Mouse (Mus musculus) liver, embryonic 15.5 days (tissue): Measurements from ENCODE around the gene Utrn. TPM values are rescaled to one million over a fixed set of nuclear protein-coding genes. Genes with fewer than 3 reads are reported as not detected.

Experiments
- ATAC-seq: fragments of 200-750 bp; cut with Nextera tagmentation; 2 replicates; pipeline ENCODE4 v1.8.0; 2017; ENCODE audit warnings: moderate number of reproducible peaks, mild to moderate bottlenecking, moderate library complexity; ENCODE audit not compliant: insufficient read depth
- H3K27ac ChIP-seq: fragments of 300-500 bp; sonication (generic); replicated peaks from 2 replicates; pipeline ENCODE4 v1.5.1; 2015; ENCODE audit warnings: mild to moderate bottlenecking, inconsistent platforms
- H3K27me3 ChIP-seq: fragments of 300-500 bp; sonication (generic); 2 replicates; pipeline ENCODE4 v1.6.1; 2015; ENCODE audit warnings: mild to moderate bottlenecking, inconsistent platforms
- H3K36me3 ChIP-seq: fragments of 300-500 bp; sonication (generic); replicated peaks from 2 replicates; pipeline ENCODE4 v1.6.1; 2015; ENCODE audit warnings: moderate library complexity, mild to moderate bottlenecking, inconsistent platforms
- H3K4me1 ChIP-seq: fragments of 300-500 bp; sonication (generic); replicated peaks from 2 replicates; pipeline ENCODE4 v1.6.1; 2015; ENCODE audit warnings: inconsistent platforms
- H3K4me2 ChIP-seq: fragments of 300-500 bp; sonication (generic); 2 replicates; pipeline ENCODE4 v1.6.1; 2015; ENCODE audit warnings: moderate library complexity, mild to moderate bottlenecking, inconsistent platforms
- H3K4me3 ChIP-seq: fragments of 300-500 bp; sonication (generic); replicated peaks from 2 replicates; pipeline ENCODE4 v1.5.1; 2015; ENCODE audit warnings: mild to moderate bottlenecking, inconsistent platforms
- H3K9ac ChIP-seq: fragments of 300-500 bp; sonication (generic); 2 replicates; pipeline ENCODE4 v1.6.1; 2015; ENCODE audit warnings: moderate library complexity, mild to moderate bottlenecking, inconsistent platforms
- H3K9me3 ChIP-seq: fragments of 300-500 bp; sonication (generic); replicated peaks from 2 replicates; pipeline ENCODE4 v1.6.1; 2016; ENCODE audit warnings: inconsistent platforms
- WGBS: fragments of 180-500 bp; shearing (Covaris S2); methylation state at CpG from one replicate; pipeline ENCODE4 v1.1.7; 2015; ENCODE audit warnings: mixed read lengths; ENCODE audit not compliant: insufficient replicate concordance; 5-methylcytosine and 5-hydroxymethylcytosine counted together
- polyA plus RNA-seq: library from polyadenylated mRNA; unstranded; fragments of >200 nt; fragmentation: Nextera tagmentation; extraction: Ambion mirVana; gene quantifications from 2 replicates; pipeline ENCODE4 v1.2.1, GENCODE M21; 2015

Gene Utrn
- polyA plus RNA-seq, 1 experiment from 2014 or later = 8.2 TPM

DNA sequence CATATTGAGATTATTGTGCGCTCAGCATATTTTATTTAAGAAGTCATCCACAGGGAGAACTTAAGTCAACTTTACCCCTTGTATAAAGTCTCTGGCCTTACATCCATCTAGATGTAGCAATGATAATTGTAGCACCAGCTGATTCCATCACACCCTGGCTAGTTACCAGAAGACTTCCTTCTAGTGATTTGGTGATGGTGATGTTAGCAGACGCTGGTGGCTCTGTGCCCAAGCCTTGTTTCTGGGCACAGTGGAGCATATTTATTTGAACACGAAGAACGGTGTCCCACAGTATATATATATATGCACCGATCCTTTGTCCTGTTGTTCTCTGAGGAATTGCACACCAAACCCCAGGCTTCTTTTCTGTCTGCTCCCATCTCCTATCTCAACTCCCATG, 30.7 kb upstream of the Utrn start:
- H3K27me3 ChIP-seq = no peaks in the 10 kb centered on the region
- H3K9me3 ChIP-seq = no peaks in the 10 kb centered on the region
- H3K36me3 ChIP-seq = no peaks in the 10 kb centered on the region
- H3K4me3 ChIP-seq = no peak overlapping the region
- no peak overlapping the region for H3K9ac ChIP-seq
- H3K4me2 ChIP-seq = no peak overlapping the region
- WGBS = 72% methylated on average over 5 of the region's 5 CpGs
- ATAC-seq = no peak
- no peaks in the 10 kb centered on the region; the same call in 1 of the 2 replicates for H3K4me1 ChIP-seq
- no peak overlapping the region for H3K27ac ChIP-seq

- no peak overlapping the region for H3K4me3 ChIP-seq
- H3K27ac ChIP-seq = no peak overlapping the region
- H3K9ac ChIP-seq = no peak overlapping the region
- H3K4me2 ChIP-seq = no peak overlapping the region
- H3K27me3 ChIP-seq = no peaks in the 10 kb centered on the region
- H3K36me3 ChIP-seq = no peaks in the 10 kb centered on the region
- no peaks in the 10 kb centered on the region for H3K9me3 ChIP-seq
- WGBS = 93% methylated on average over 3 of the region's 3 CpGs
- no peak for ATAC-seq
- no peaks in the 10 kb centered on the region for H3K4me1 ChIP-seq
Measured at GRCm38 (mm10) chr10:12893339-12893738, 24.2 kb upstream of the Utrn start.

DNA sequence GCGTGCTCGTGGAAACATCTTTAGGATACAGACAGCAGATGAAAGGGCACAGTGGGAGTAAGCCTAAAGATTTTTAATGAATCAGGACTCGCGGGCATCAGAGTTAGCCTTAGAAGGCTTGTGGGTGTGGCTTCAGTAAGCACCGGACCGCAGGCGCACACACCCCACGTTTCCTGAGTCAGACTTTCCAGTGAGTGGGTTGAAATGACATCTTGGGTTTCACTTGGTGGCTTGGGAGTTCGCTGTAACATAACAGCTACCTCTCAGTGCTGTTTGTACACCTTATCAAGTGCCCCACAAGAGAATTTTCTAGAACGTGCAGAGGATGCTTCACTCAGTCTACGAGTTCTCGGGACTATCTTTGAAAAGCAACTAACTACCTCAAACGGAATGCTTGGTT, 19.2 kb upstream of the Utrn start:
- Histone ChIP-seq H3K36me3 (no peaks in the 10 kb centered on the region), H3K4me2 (no peak overlapping the region), H3K4me3 (no peak overlapping the region), H3K27me3 (no peaks in the 10 kb centered on the region), H3K4me1 (no peaks in the 10 kb centered on the region), H3K9me3 (no peaks in the 10 kb centered on the region), H3K27ac (no peak overlapping the region), H3K9ac (no peak overlapping the region)
- 64% methylated on average over 13 of the region's 13 CpGs for WGBS
- no peak for ATAC-seq

GRCm38 (mm10) chr10:12887792-12888191, 18.6 kb upstream of the Utrn start:
- no peak overlapping the region for H3K9ac ChIP-seq
- H3K36me3 ChIP-seq = no peaks in the 10 kb centered on the region
- no peak overlapping the region for H3K4me3 ChIP-seq
- ATAC-seq = no peak
- no peaks in the 10 kb centered on the region for H3K27me3 ChIP-seq
- WGBS = 54% methylated on average over 2 of the region's 2 CpGs
- no peaks in the 10 kb centered on the region for H3K9me3 ChIP-seq
- H3K27ac ChIP-seq = no peak overlapping the region
- no peak overlapping the region for H3K4me2 ChIP-seq
- no peaks in the 10 kb centered on the region for H3K4me1 ChIP-seq

- no peak overlapping the region for H3K27ac ChIP-seq
- WGBS = 52% methylated on average over 8 of the region's 8 CpGs
- H3K27me3 ChIP-seq = no peaks in the 10 kb centered on the region
- no peak overlapping the region for H3K9ac ChIP-seq
- no peak for ATAC-seq
- H3K4me1 ChIP-seq = no peaks in the 10 kb centered on the region
- no peak overlapping the region for H3K4me3 ChIP-seq
- H3K4me2 ChIP-seq = no peak overlapping the region
- H3K36me3 ChIP-seq = no peaks in the 10 kb centered on the region
- H3K9me3 ChIP-seq = no peaks in the 10 kb centered on the region
Measured at GRCm38 (mm10) chr10:12884308-12884948, 15.3 kb upstream of the Utrn start.

GRCm38 (mm10) chr10:12881911-12882310, 12.7 kb upstream of the Utrn start:
- 62% methylated on average over 4 of the region's 4 CpGs for WGBS
- H3K9ac ChIP-seq = no peak overlapping the region

GRCm38 (mm10) chr10:12879313-12879695, 10.1 kb upstream of the Utrn start:
- no peak for ATAC-seq
- H3K4me1 ChIP-seq = peaks cover 7% of the 10 kb centered on the region; the same call in 1 of the 2 replicates
- H3K4me3 ChIP-seq = no peak overlapping the region
- H3K27ac ChIP-seq = no peak overlapping the region
- H3K36me3 ChIP-seq = no peaks in the 10 kb centered on the region
- H3K4me2 ChIP-seq = no peak overlapping the region
- H3K27me3 ChIP-seq = no peaks in the 10 kb centered on the region
- WGBS = 49% methylated on average over 3 of the region's 3 CpGs
- no peak overlapping the region for H3K9ac ChIP-seq
- no peaks in the 10 kb centered on the region for H3K9me3 ChIP-seq

More at GRCm38 (mm10) chr10:12881911-12882310, 12.7 kb upstream of the Utrn start:
- Histone ChIP-seq H3K4me1 (no peaks in the 10 kb centered on the region), H3K9me3 (no peaks in the 10 kb centered on the region), H3K4me2 (no peak overlapping the region), H3K4me3 (no peak overlapping the region), H3K36me3 (no peaks in the 10 kb centered on the region), H3K27me3 (no peaks in the 10 kb centered on the region), H3K27ac (no peak overlapping the region)
- no peak for ATAC-seq

- Histone ChIP-seq H3K9me3 (no peaks in the 10 kb centered on the region), H3K4me2 (no peak overlapping the region), H3K4me3 (no peak overlapping the region), H3K27ac (no peak overlapping the region), H3K27me3 (no peaks in the 10 kb centered on the region), H3K9ac (no peak overlapping the region), H3K36me3 (no peaks in the 10 kb centered on the region), H3K4me1 (peaks cover 8% of the 10 kb centered on the region)
- WGBS = 38% methylated on average over 14 of the region's 14 CpGs
- no peak for ATAC-seq
Measured at GRCm38 (mm10) chr10:12878661-12879312, 9.6 kb upstream of the Utrn start.

GRCm38 (mm10) chr10:12876426-12876825, 7.3 kb upstream of the Utrn start:
- no peak for ATAC-seq
- WGBS = 63% methylated on average over 3 of the region's 3 CpGs
- no peak overlapping the region for H3K9ac ChIP-seq
- H3K4me1 ChIP-seq = peaks cover 8% of the 10 kb centered on the region
- no peak overlapping the region for H3K4me3 ChIP-seq
- H3K4me2 ChIP-seq = no peak overlapping the region
- no peak overlapping the region for H3K27ac ChIP-seq
- no peaks in the 10 kb centered on the region for H3K27me3 ChIP-seq
- H3K9me3 ChIP-seq = no peaks in the 10 kb centered on the region
- no peaks in the 10 kb centered on the region for H3K36me3 ChIP-seq

GRCm38 (mm10) chr10:12875410-12875809, 6.2 kb upstream of the Utrn start:
- H3K36me3 ChIP-seq = no peaks in the 10 kb centered on the region
- H3K4me1 ChIP-seq = peaks cover 8% of the 10 kb centered on the region
- H3K4me2 ChIP-seq = peak overlapping the region; percentile 56; the same call in 1 of the 2 replicates
- no peak for ATAC-seq
- H3K9me3 ChIP-seq = no peaks in the 10 kb centered on the region
- no peak overlapping the region for H3K9ac ChIP-seq
- no peak overlapping the region for H3K27ac ChIP-seq
- WGBS = 79% methylated on average over 4 of the region's 4 CpGs
- no peaks in the 10 kb centered on the region for H3K27me3 ChIP-seq
- no peak overlapping the region for H3K4me3 ChIP-seq

- WGBS = 23% methylated on average over 8 of the region's 8 CpGs
- Histone ChIP-seq H3K9ac (no peak overlapping the region), H3K9me3 (no peaks in the 10 kb centered on the region), H3K4me2 (peak overlapping the region; percentile 56), H3K4me1 (peaks cover 8% of the 10 kb centered on the region), H3K4me3 (peak overlapping the region; percentile 34), H3K36me3 (no peaks in the 10 kb centered on the region), H3K27ac (no peak overlapping the region), H3K27me3 (no peaks in the 10 kb centered on the region)
- ATAC-seq = peak; percentile 47
Measured at GRCm38 (mm10) chr10:12874577-12875277, 5.6 kb upstream of the Utrn start.
